Mouse (Mus musculus) cerebellum, postnatal 36 days (tissue): ENCODE results near the gene Cgnl1.

Experiments
- DNase-seq, 2 experiments: peaks; one replicate each; pipeline ENCODE4 v3.0.0; 2021 to 2022; ENCODE audit warnings: mixed read lengths in 2 of 2

Gene Cgnl1

GRCm38 (mm10) chr9:71666432-71666831 lies 105.0 kb downstream of the Cgnl1 start:
- DNase-seq: no peak

GRCm38 (mm10) chr9:71665493-71665892 lies 105.9 kb downstream of the Cgnl1 start:
- no peak for DNase-seq

GRCm38 (mm10) chr9:71664855-71665254 lies 106.5 kb downstream of the Cgnl1 start:
- no peak for DNase-seq

GRCm38 (mm10) chr9:71663421-71664217 lies 107.8 kb downstream of the Cgnl1 start:
- no peak for DNase-seq

GRCm38 (mm10) chr9:71660540-71660939 lies 110.9 kb downstream of the Cgnl1 start:
- DNase-seq: no peak

GRCm38 (mm10) chr9:71659681-71660080 lies 111.7 kb downstream of the Cgnl1 start:
- DNase-seq: no peak

GRCm38 (mm10) chr9:71657199-71657598 lies 114.2 kb downstream of the Cgnl1 start:
- DNase-seq: no peak

- DNase-seq: no peak
These were observed 116.5 kb downstream of the Cgnl1 start for GRCm38 (mm10) chr9:71654861-71655260.

GRCm38 (mm10) chr9:71646115-71646514 lies 125.3 kb downstream of the Cgnl1 start:
- DNase-seq: peak; percentile 75 to 93

- DNase-seq: no peak
These were observed 127.8 kb downstream of the Cgnl1 start for GRCm38 (mm10) chr9:71643611-71644010.

GRCm38 (mm10) chr9:71642270-71642669 lies 129.1 kb downstream of the Cgnl1 start:
- DNase-seq: no peak

- no peak for DNase-seq
These were observed 131.0 kb downstream of the Cgnl1 start for GRCm38 (mm10) chr9:71640361-71640927.

- DNase-seq: no peak
These were observed 133.2 kb downstream of the Cgnl1 start for GRCm38 (mm10) chr9:71638198-71638597.

- no peak for DNase-seq
These were observed 134.5 kb downstream of the Cgnl1 start for GRCm38 (mm10) chr9:71636854-71637253.

GRCm38 (mm10) chr9:71635627-71636026 lies 135.8 kb downstream of the Cgnl1 start:
- DNase-seq: no peak

GRCm38 (mm10) chr9:71634916-71635315 lies 136.5 kb downstream of the Cgnl1 start:
- no peak for DNase-seq

- DNase-seq: no peak
These were observed 142.5 kb downstream of the Cgnl1 start for GRCm38 (mm10) chr9:71628921-71629320.

- no peak for DNase-seq
These were observed 143.1 kb downstream of the Cgnl1 start for GRCm38 (mm10) chr9:71628286-71628685.

GRCm38 (mm10) chr9:71625961-71626360 lies 145.4 kb downstream of the Cgnl1 start:
- no peak for DNase-seq

- DNase-seq: peak; percentile 46 to 61
These were observed 146.5 kb downstream of the Cgnl1 start for GRCm38 (mm10) chr9:71624793-71625495.

GRCm38 (mm10) chr9:71623871-71624569 lies 147.4 kb downstream of the Cgnl1 start:
- DNase-seq: peak in 1 of 2 experiments; percentile 21

GRCm38 (mm10) chr9:71622593-71622992 lies 148.8 kb downstream of the Cgnl1 start:
- DNase-seq: no peak

- DNase-seq: no peak
These were observed 149.4 kb downstream of the Cgnl1 start for GRCm38 (mm10) chr9:71621968-71622367.
